Mouse (Mus musculus) midbrain, embryonic 10.5 days (tissue): ENCODE measurements at regions not wholly inside any gene's neighbourhood (a gene's known extent, or its start where the extent isn't known, plus 50 kb on each side); places are given as distances from the start of the nearest gene placed in this dataset.
A peak's percentile ranks its signal among the peaks of the same experiment; 100 is the strongest.

Experiments
- DNase-seq: peaks from one replicate; pipeline ENCODE4 v3.0.0-alpha.2; 2017; ENCODE audit warnings: low spot score
- H3K27ac ChIP-seq: fragments of 300-500 bp; sonication (generic); replicated peaks from 2 replicates; pipeline ENCODE4 v1.5.1; 2016; ENCODE audit warnings: mild to moderate bottlenecking
- H3K27me3 ChIP-seq: fragments of 300-500 bp; sonication (generic); 2 replicates; pipeline ENCODE4 v1.6.1; 2016; ENCODE audit warnings: low read depth, mild to moderate bottlenecking; ENCODE audit not compliant: poor library complexity, severe bottlenecking
- H3K36me3 ChIP-seq: fragments of 300-500 bp; sonication (generic); 2 replicates; pipeline ENCODE4 v1.6.1; 2016; ENCODE audit warnings: mild to moderate bottlenecking, moderate library complexity
- H3K4me1 ChIP-seq: fragments of 300-500 bp; sonication (generic); 2 replicates; pipeline ENCODE4 v1.6.1; 2016
- H3K4me3 ChIP-seq: fragments of 300-500 bp; sonication (generic); 2 replicates; pipeline ENCODE4 v1.5.1; 2016; ENCODE audit warnings: mild to moderate bottlenecking, moderate library complexity
- H3K9me3 ChIP-seq: fragments of 300-500 bp; sonication (generic); replicated peaks from 2 replicates; pipeline ENCODE4 v1.6.1; 2016; ENCODE audit warnings: mild to moderate bottlenecking
- WGBS: fragments of 180-500 bp; shearing (Covaris S2); methylation state at CpG from one replicate; pipeline ENCODE4 v1.1.7; 2016; 5-methylcytosine and 5-hydroxymethylcytosine counted together

DNA sequence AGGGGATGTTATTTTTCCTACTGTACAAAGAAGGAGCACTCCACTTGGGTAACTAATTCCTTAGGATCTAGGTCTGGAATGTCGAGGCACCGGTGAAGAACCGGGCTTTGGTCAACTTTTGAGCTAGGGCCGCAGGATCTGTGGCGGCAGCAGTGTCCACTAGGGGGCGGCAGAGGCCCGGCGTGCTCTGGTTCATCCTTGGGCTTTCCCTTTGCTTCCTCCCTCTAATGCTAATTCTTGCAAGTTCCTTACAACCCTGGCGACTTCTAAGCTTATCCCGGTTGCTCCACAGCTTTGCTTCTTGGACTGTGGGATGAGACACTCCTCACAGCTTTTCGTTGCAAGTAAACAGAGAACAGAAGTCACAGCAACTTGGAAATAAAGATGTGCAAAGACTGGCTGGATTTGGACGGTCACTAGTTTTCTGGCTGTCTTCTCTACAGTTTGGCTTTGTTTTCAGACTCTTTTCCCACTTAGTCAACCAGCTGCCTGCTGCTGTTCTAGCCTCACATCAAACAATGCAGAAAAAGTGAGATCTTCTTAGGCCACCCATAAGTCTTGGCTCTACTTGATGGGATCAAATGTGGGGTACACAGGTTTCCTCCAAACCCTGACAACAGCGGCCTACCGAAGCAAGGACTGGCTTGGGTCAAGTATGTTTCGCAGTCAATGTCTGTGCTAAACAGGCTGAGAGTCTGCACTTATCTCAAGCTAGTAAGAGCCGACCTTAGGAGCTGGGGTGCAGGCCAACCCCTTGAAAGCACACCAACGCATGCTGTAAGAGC, 51.2 kb upstream of the Tmem72 start:
- no peaks in the 10 kb centered on the region for H3K36me3 ChIP-seq
- peak; percentile 82 for DNase-seq
- H3K4me1 ChIP-seq = peaks cover under 1% of the 10 kb centered on the region; the same call in 1 of the 2 replicates
- no peaks in the 10 kb centered on the region for H3K9me3 ChIP-seq
- no peak overlapping the region for H3K27ac ChIP-seq
- H3K27me3 ChIP-seq = peaks cover 5% of the 10 kb centered on the region; the same call in 1 of the 2 replicates
- WGBS = 39% methylated on average over 17 of the region's 17 CpGs
- no peak overlapping the region for H3K4me3 ChIP-seq

DNA sequence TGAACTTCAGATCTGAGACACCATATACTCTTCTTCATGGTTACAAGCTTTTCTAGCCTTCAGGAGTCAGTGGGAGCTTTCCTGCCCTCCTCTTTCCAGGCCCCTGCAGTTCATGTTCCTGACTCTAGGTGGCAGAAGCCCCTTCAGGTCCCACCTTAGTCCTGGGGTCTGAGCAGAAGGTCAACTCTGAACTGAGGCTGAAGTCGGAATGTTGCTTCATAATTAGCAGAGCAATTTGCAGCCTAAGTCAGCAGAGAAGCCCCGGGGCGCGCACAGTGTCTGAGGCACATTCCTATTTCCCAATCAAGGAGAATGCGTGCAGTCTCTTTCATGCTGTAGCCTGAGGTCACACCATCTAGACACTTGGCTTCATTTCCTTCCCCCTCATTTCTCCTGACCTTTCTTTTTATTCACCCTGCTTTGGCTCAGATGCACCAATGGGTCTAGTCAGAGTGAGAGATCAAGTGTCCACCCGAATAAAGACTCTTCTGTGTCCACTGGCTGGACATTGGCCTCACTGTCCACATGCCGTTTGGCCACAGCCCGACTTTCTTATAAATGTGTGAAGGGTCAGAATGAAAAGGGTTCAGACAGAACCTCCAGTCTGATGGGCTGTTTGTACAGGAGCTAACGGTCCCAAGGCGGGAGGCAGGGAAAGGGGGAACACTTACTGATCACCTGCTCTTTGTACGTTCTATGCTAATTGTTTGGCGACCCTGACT, 58.4 kb upstream of the Tmem72 start:
- H3K4me3 ChIP-seq = no peak overlapping the region
- DNase-seq = peak; percentile 61
- H3K9me3 ChIP-seq = no peaks in the 10 kb centered on the region
- no peak overlapping the region for H3K27ac ChIP-seq
- H3K27me3 ChIP-seq = no peaks in the 10 kb centered on the region
- no peaks in the 10 kb centered on the region for H3K36me3 ChIP-seq
- H3K4me1 ChIP-seq = no peaks in the 10 kb centered on the region
- WGBS = 82% methylated on average over 12 of the region's 12 CpGs

DNA sequence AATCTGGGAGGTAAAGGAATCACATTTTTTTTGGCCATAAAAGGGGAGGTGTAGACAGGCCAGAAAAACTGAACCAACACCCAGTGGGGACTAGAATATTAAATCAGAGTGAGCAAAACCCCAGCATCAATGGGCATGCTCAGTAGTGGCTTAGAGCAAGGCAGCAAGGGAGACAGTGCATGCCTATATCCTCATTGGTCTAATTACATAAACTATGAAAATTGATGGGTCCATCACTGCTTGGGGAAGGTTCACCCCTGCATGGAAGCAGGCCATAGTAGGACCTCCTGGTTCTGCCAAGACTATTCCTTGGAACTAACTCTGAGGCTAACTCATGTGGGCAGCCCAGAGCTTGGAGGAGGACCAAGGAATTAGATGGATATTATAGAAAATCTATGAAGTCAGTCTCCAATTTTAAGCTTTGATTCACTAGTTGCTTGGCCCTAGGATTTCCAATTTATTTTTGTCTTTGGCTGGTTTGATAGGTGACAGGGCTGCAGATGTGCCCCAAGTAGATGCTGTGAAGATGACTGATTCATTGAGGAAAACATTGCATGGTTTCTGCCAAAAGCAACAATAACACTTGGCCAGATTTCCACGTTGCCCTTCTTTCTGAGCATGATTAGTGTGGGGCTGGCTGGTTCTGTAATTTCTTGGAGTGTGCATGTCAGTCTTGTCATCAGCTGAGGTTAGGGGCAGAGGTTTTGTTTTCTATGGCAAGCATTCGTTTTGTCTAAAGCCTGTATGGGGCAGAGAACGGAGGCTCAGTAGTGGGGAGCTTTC, 70.0 kb upstream of the Tmem72 start:
- Histone ChIP-seq H3K4me1 (no peaks in the 10 kb centered on the region), H3K4me3 (no peak overlapping the region), H3K27me3 (no peaks in the 10 kb centered on the region), H3K9me3 (no peaks in the 10 kb centered on the region; the same call in 1 of the 2 replicates), H3K27ac (no peak overlapping the region), H3K36me3 (no peaks in the 10 kb centered on the region)
- DNase-seq = no peak
- WGBS = 71% methylated on average over 3 of the region's 3 CpGs

GRCm38 (mm10) chr6:116793321-116793960, 76.7 kb upstream of the Tmem72 start:
- H3K27me3 ChIP-seq = no peaks in the 10 kb centered on the region
- H3K4me1 ChIP-seq = peaks cover 6% of the 10 kb centered on the region
- no peaks in the 10 kb centered on the region for H3K36me3 ChIP-seq
- H3K9me3 ChIP-seq = no peaks in the 10 kb centered on the region
- DNase-seq = no peak
- 90% methylated on average over 4 of the region's 4 CpGs for WGBS
- no peak overlapping the region for H3K4me3 ChIP-seq
- H3K27ac ChIP-seq = no peak overlapping the region

DNA sequence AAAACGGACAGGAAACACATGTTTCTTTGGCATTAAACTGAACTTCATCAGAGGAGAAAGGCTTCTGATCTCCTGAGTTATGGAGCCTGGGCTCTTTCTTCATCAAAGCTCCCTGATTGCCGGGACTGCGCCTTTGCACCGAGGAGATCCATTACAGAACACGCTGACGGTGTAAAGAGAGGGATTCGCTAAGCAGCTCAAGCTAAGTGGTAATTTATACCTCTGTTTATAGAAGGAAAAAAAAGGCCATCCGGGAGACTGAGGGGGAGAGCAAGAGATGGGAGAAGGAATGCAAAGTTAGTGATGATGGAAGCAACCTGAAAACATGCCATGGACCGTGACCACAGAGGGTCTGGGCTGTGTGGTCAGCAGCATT, 77.2 kb upstream of the Tmem72 start:
- Histone ChIP-seq H3K4me1 (peaks cover 6% of the 10 kb centered on the region), H3K36me3 (no peaks in the 10 kb centered on the region), H3K27me3 (no peaks in the 10 kb centered on the region), H3K27ac (no peak overlapping the region), H3K9me3 (no peaks in the 10 kb centered on the region), H3K4me3 (no peak overlapping the region)
- 76% methylated on average over 9 of the region's 9 CpGs for WGBS
- no peak for DNase-seq

- DNase-seq = peak; percentile 56
- H3K27me3 ChIP-seq = no peaks in the 10 kb centered on the region
- 30% methylated on average over 12 of the region's 12 CpGs for WGBS
- H3K4me3 ChIP-seq = no peak overlapping the region
- H3K36me3 ChIP-seq = no peaks in the 10 kb centered on the region
- no peaks in the 10 kb centered on the region for H3K9me3 ChIP-seq
- peaks cover 29% of the 10 kb centered on the region for H3K4me1 ChIP-seq
- peak overlapping the region; percentile 69 for H3K27ac ChIP-seq
Observed at GRCm38 (mm10) chr6:116821215-116821912, 104.7 kb upstream of the Tmem72 start.

GRCm38 (mm10) chr6:116822605-116823004, 105.9 kb upstream of the Tmem72 start:
- peak overlapping the region; percentile 57; the same call in 1 of the 2 replicates for H3K27ac ChIP-seq
- no peaks in the 10 kb centered on the region for H3K9me3 ChIP-seq
- H3K4me3 ChIP-seq = no peak overlapping the region
- no peaks in the 10 kb centered on the region for H3K27me3 ChIP-seq
- H3K36me3 ChIP-seq = no peaks in the 10 kb centered on the region
- no peak for DNase-seq
- peaks cover 27% of the 10 kb centered on the region for H3K4me1 ChIP-seq
- WGBS = 93% methylated on average over 6 of the region's 6 CpGs

DNA sequence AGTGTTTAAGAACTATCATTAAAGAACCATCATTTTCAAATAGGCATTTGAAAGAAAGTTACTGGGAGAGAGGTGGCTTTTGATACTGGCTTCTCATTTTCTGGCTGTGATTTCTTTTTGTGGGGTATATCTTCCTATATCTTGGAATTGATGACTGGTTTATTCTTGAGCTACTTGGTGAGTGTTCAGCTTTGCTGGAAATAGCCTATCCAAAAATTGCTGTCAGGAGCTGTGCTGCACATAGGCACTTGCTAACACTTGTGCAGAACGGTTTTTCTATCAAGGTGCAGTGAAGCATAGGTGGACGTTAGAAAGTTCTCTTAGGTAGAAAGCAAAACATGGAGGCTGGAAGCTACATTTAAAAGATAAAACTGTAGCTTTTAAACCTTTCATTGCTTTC, 108.9 kb upstream of the Tmem72 start:
- Histone ChIP-seq H3K4me3 (no peak overlapping the region), H3K9me3 (no peaks in the 10 kb centered on the region), H3K4me1 (peaks cover 17% of the 10 kb centered on the region), H3K27me3 (no peaks in the 10 kb centered on the region), H3K36me3 (no peaks in the 10 kb centered on the region), H3K27ac (no peak overlapping the region)
- no peak for DNase-seq
- WGBS = 82% methylated on average over 2 of the region's 2 CpGs

DNA sequence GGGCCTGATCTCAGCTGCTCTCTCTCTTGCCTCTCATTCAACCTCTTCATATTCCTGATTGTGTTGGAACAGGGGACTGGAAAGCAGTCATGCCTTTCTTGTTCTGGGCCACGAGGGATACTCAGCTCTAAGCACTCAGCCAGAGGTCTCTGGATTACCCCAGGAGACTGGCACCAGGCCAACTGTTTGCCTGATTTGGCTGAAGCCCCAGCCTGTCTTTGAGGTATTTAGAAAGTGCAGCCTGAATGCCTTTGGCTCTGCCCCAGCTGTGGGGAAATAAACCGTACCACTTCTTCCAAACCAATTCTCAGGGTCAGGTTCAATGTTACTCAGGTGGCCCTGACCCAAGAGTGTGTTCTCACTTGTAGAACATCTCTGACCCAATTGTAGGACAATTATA, 112.6 kb upstream of the Tmem72 start:
- Histone ChIP-seq H3K4me1 (no peaks in the 10 kb centered on the region), H3K4me3 (no peak overlapping the region), H3K27me3 (no peaks in the 10 kb centered on the region), H3K36me3 (no peaks in the 10 kb centered on the region), H3K9me3 (no peaks in the 10 kb centered on the region), H3K27ac (no peak overlapping the region)
- WGBS = 83% methylated on average over 2 of the region's 2 CpGs
- peak; percentile 7 for DNase-seq

- DNase-seq = no peak
- Histone ChIP-seq H3K36me3 (no peaks in the 10 kb centered on the region), H3K4me3 (no peak overlapping the region), H3K27ac (no peak overlapping the region), H3K27me3 (no peaks in the 10 kb centered on the region), H3K9me3 (no peaks in the 10 kb centered on the region), H3K4me1 (no peaks in the 10 kb centered on the region)
- 91% methylated on average over 11 of the region's 11 CpGs for WGBS
Observed at GRCm38 (mm10) chr6:116845990-116846862, 129.5 kb upstream of the Tmem72 start.

DNA sequence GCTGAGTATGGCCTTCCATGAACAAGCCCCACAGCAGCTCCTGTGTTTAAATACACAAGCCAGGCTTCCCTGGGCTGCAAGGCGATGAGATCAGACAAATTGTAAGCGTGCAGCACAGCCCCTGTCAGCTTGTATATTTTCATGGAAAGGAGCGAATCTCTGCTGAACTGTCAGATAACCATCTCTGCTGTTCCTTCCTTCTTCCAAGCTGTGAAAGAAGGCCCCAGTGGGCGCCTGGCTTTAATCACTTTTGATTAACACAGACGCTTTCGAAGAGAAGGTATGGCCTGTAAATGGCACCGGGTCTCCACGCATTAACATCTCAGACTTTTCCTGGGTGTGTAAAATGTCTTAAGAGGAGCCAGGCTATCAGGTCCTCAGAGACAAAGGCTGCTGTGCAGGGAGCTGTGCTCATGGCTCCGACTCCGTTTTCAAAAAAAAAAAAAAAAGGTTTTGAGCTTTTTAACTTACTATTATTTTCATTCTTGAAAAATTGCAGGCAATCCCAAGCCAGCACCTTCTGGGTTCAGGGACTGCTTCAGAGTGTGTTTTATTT, 131.9 kb upstream of the Tmem72 start:
- DNase-seq = no peak
- WGBS = 80% methylated on average over 10 of the region's 10 CpGs
- no peak overlapping the region for H3K27ac ChIP-seq
- H3K9me3 ChIP-seq = no peaks in the 10 kb centered on the region
- H3K4me3 ChIP-seq = no peak overlapping the region
- no peaks in the 10 kb centered on the region for H3K27me3 ChIP-seq
- no peaks in the 10 kb centered on the region for H3K4me1 ChIP-seq
- H3K36me3 ChIP-seq = no peaks in the 10 kb centered on the region
